Mouse (Mus musculus): ENCODE measurements at regions not wholly inside any gene's neighbourhood (a gene's known extent, or its start where the extent isn't known, plus 50 kb on each side); places are given as distances from the start of the nearest gene placed in this dataset.
"Not testable (repeated sequence)": the region's sequence is repeated elsewhere in the genome, so short reads cannot be mapped to it uniquely, and the experiment has no call there.

- TF ChIP-seq CTCF (IDR thresholded peaks at IDR 0.05; ENCODE audit: borderline replicate concordance, control insufficient read depth, extremely low read depth, insufficient read depth, low read length, poor library complexity); POLR2A (IDR thresholded peaks at IDR 0.05; ENCODE audit: control insufficient read depth, extremely low read depth, insufficient read depth, low read length, poor library complexity): not testable (repeated sequence)
These were observed 1175.5 kb upstream of the Tacstd2 start for GRCm38 (mm10) chr6:68711084-68711483.
